In the genomic region with DNA sequence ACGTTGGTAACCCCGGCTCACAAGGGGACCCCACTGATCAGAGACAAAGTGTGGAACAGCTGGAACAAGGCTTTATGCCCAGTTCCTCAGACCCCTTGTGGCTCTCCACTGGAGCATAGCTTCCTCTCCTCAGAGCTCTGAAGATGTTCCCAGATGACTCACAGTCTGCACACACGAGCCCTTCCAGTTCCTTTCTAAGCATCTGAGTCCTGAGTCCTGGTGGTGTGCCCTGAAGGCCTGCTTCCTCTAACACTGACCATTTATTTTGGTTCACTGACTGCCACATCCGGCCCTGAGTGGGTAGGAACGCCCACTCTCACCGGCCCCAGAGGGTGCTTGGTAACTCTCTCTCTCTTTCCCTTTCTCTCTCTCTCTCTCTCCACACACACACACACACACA, we compare ENCODE assay signal across 1 mouse cellular context.
TF ChIP-seq lines count a peak whose summit lies in the region.

No protein-coding gene starts in this region.

TF ChIP-seq in CH12.LX, 34 proteins besides CTCF, POLR2A, EP300 and RAD21 (continued from another document):
- TF ChIP-seq JUND (conservative IDR thresholded peaks at IDR 0.05; ENCODE audit: low read depth, low read length) (no peak), SIN3A (IDR thresholded peaks at IDR 0.05; ENCODE audit: low read length) (no peak), MYC (IDR thresholded peaks at IDR 0.05; ENCODE audit: low read depth, low read length) (0 out of 2 replicates have a peak, but pooled peaks have one; percentile 35), NRF1 (IDR thresholded peaks at IDR 0.05; ENCODE audit: low read depth, low read length) (no peak), ZMIZ1 (IDR thresholded peaks at IDR 0.05; ENCODE audit: low read depth, low read length) (no peak), UBTF (IDR thresholded peaks at IDR 0.05; ENCODE audit: low read depth, low read length) (no peak), TCF12 (IDR thresholded peaks at IDR 0.05; ENCODE audit: low read depth, low read length) (peak; percentile 41; the same call in 1 of the 2 replicates), TBP (conservative IDR thresholded peaks at IDR 0.05; ENCODE audit: low read depth, low read length) (no peak)
TF ChIP-seq in CH12.LX: peak in this region for 6.
